Mouse (Mus musculus) cerebellum, adult 11-12 months (tissue): ENCODE data around the gene Fbxw27.
"Not testable (repeated sequence)": the region's sequence is repeated elsewhere in the genome, so short reads cannot be mapped to it uniquely, and the experiment has no call there.

Experiments used
- DNase-seq: peaks from one replicate; pipeline ENCODE4 v3.0.0; 2022

Gene Fbxw27

DNA sequence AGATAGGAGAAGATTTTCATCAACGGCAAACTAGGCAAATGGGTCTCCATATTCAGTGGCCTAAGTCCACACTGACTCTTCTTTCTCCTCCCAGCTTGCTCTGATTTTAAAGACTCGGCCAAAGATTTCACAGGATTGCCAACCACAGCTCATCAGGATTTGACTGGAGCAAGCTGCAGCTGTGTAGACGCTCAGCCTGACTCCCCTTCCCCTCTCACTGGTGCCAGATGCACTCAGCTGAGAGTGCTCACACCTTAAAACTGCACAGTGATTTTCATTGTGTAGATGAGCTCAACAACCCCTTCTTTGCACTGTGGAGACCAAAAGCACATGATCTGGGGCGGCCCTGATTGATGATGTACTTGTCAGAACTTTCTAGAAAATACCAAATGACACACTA is at the start of gene Fbxw27:
TSS of gene Fbxw27 (minus strand) at position 101 of the 400 bp plus-strand sequence.
- DNase-seq: not testable (repeated sequence)

DNA sequence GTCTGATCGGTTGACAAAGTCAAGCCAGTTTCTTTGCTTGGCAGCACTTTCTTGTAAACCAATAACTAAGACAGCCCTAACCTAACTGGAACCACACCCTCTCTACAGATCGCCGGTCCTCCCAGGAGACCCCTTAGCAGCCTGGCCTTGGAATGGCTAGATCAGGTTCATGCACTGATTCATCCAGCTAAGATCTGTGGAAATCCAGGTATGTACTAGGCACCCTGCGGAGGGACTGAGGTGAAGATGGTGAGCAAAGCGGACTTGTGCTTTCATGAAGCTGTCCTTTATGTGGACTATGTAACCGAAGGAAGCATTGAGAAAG is 42.6 kb upstream of the Fbxw27 start:
- no peak for DNase-seq

DNA sequence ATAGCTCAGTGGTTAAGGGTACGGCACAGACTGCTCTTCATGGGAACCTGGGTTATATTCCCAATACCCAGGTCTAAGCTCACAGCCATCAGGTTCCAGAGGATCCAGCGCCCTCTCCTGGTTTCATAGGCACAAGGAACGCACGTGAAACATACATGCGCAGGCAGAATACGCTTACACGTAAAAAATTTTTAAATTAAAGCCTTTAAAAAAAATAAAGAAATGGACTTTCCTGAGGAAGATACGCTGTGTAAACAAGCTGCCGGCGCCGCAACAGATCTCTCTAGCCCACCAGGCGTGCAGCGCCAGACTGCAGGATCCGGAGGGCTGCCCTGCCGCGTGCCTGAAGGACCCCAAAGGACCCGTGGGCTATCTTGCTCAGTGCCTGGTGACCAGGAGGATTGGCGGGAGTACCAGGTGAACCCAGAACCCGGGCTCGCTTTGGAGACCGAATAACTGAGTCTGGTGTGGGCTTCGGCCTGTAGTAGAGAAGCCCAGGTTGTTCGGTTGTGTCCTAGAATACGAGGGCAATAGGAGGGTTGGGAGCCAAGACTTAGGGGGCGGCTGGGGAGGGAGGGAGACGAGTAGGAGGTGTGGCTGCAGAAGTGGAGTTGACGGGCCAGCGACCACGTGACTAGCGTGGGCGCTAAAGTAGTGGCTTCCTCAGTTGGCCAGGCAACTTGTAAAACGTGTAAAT is 42.1 kb upstream of the Fbxw27 start, which contains the start of gene Nme6:
TSS of gene Nme6 (plus strand) at position 359 of the 697 bp plus-strand sequence.
- DNase-seq: peak; percentile 80

DNA sequence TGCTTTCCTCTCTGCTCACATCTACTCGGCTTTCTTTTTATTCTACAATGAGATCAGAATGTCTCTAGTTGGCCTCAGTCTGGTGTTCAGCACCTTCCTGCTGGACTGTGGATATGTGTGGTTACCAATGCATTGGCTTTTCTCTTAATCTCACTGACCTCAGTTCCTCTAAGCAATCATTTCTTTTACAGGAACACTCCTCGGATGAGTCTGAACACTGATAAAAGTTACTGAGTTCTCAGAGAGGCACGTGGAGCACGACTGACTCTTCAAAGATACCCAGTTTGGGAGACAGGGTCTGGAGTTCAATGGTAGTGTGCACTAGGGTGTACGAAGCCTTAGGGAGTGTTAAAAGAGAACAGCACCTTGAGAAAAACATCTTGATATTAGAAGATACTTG is 35.7 kb upstream of the Fbxw27 start:
- no peak for DNase-seq

DNA sequence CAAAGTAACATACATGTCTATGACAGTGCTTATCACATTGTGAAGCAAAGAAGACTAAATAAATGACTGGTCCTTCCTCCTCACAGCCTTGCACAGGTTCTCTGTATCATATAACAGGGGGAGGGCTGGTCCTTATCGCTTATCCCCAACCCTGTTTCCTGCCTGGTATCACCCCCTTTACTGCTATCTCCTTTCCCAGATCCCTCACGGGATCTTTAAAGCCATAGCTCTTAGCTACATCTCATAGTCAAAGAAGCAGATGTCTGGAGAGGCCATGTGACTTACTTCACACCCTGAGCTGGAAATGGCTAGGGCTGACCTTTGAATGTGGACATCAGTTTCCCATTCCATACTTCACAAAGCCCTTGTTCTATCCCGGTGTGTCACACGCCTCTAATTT is 35.3 kb upstream of the Fbxw27 start:
- no peak for DNase-seq

DNA sequence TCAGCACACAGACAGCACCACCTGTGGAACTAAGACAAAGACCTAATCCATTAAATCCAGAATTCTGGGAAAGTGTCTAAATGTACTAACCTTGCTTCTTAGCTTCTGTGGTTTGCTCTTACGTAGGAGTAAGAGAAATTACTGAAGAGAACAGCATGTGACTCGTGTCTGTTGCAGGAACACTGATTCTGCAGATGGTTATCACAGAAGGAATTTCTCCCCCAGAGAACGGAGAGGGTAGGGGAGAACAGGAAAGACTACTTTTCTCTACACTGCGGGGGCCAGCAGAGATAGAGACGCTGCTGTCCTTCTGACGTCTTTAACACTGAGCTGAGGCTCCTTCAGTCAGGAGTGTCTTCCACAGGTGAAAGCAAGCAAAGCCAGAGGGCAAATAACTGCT is 25.9 kb upstream of the Fbxw27 start:
- DNase-seq: no peak

GRCm38 (mm10) chr9:109813424-109813823 is 23.0 kb upstream of the Fbxw27 start:
- no peak for DNase-seq

DNA sequence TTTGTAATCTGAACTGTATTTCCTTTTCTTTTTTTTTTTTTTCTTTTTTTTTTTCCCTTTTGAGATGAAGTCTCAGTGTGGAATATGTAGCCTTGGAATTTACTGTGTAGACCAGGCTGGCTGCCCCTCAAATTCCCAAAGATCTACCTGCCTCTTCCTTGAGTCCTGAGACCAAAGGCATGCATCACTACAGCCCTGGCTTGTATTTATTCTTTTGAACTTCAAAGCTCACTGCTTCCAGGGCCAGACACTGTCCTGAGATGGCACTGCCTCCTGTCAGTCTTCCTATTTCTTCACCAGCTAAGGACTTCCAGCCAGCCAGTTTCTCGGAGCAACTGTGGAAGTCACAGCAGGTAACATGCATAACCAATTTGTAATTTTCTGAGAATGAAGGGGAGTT is 21.5 kb upstream of the Fbxw27 start, which contains the start of gene Spink8:
TSS of gene Spink8 (plus strand) at position 301 of the 400 bp plus-strand sequence.
- no peak for DNase-seq

DNA sequence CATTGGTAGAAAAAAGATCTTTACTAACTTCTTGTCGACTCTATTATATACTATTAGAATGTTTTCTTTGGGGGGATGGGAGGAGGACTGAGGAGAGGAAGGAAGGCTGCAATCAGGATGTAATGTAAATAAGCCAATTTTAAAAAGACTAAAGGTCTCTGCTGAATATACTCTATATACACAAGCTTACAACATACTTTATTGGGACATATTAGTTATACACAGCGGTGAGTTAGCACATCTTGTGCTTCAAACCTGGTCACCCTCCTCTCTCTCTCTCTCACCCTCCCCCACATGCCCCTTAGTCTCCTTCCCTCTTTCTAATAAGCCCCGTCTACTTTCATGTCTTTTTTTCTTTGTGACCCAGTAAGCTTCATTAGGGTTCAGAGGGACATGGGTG is 17.4 kb upstream of the Fbxw27 start:
- DNase-seq: no peak

DNA sequence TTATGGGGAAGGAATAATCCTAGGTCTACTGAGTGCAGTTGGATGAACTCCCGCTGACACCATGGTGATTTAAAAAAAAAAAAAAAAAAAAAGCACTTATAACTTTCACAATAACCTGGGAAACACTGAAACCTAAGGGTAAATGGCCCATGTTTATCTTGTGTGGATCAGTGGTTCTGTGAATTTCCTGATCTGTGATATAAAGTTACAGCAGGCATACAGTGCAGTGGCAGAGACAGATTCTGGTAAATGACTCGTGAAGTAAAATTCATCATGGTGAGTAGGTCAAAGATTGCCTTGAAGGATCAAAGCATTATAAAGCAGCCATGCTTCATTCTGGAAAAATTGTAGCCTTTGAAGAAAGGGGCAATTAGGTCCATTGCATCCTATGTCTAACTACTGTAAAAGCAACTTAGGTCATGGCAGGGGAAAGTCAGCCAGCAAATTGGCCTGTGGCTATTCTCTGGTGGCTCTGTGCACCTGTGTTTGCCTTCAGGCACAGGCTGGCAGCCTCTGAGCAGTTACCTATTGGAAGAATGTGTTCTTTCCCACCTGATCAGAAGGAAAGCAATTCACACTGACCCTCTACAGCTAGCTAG is 16.3 kb upstream of the Fbxw27 start:
- no peak for DNase-seq

DNA sequence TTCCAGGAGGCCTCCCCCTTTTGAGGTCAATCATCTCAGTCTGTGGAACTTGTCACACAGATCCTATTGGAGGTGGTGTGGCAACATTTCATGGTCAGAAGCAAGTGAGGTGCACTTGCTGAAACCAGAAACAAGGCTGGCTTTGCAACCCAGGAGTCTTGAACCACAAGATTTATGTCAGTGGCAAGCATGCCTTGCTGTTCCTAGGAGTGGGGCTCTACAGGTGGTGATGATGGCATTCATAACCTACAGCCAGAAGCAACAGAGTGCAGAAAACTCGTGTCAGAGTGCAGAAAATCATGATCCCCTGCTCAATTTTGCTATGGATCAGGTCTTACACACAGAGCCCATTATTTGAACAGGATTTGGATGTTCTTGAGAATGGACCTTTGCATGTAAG is 15.8 kb upstream of the Fbxw27 start:
- no peak for DNase-seq

DNA sequence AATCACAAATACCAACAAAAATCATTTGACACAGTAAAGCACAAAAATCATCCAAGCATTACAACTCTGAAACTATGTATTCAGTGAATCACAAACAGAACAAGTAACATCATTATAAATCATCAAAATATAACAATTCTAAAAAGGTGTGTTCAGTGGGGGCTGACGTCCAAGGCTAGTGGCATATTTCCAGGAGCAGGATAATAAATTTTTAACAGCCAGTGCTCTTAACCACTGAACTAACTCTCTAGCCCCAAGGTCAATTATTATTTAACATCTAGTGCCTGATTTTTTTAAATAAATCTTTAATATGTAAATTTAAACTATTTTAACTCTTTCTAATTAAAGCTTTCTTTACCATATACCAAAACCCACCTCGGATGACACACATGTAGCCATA is 15.1 kb upstream of the Fbxw27 start:
- not testable (repeated sequence) for DNase-seq

DNA sequence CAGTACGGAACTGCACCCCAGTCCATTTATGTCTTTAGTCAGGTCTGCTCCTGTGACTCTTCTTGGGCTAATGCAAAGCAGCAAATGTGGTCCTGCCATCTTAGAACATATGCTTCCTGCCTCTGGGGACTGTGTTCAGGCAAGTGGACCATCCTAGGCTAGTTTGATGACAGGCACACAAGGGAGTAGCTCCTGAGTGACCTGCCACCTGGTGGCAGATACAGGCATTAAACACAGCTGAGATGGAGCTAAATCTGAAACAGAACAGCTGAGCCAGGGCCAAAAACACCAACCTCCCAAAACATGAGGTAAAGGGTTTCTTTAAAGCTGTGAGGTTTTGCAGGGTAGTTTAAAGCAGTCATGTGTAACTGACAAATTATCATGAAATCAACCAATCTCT is 7.6 kb upstream of the Fbxw27 start:
- no peak for DNase-seq

GRCm38 (mm10) chr9:109795811-109796210 is 5.3 kb upstream of the Fbxw27 start:
- no peak for DNase-seq

DNA sequence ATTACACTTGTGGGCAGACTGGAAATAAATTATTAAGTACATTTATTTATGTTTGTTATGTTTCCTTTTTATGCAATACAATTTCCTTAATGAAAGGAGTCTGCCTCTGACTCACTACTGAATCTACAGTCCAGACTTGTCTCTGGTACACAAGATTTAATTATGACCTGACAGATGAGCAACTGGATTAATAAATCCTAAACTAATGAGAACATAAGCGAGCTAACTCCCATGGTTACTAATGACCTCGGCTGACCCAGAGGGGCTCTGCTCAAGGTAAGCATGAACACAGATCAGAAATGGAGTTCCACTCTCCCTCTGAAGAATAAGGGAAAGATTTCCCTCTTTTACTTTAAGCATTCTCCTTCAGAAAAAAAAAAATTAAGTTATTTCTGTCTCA is 4.8 kb upstream of the Fbxw27 start:
- DNase-seq: no peak

GRCm38 (mm10) chr9:109766841-109767240 is 23.6 kb downstream of the Fbxw27 start:
- DNase-seq: not testable (repeated sequence)

DNA sequence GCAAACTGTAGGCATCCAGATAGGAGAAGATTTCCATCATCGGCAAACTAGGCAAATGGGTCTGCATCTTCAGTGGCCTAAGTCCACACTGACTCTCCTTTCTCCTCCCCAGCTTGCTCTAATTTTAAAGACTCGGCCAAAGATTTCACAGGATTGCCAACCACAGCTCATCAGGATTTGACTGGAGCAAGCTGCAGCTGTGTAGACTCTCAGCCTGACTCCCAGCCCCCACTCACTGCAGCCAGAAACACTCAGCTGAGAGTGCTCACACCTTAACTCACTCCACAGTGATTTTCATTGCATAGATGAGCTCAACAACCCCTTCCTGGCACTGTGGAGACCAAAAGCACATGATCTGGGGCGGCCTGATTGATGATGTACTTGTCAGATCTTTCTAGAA is 44.5 kb downstream of the Fbxw27 start, which contains the start of gene Fbxw26:
TSS of gene Fbxw26 (minus strand) at position 101 of the 400 bp plus-strand sequence.
- not testable (repeated sequence) for DNase-seq
